Mouse (Mus musculus) liver, adult 2 months (tissue): ENCODE measurements at regions not wholly inside any gene's neighbourhood (a gene's known extent, or its start where the extent isn't known, plus 50 kb on each side); places are given as distances from the start of the nearest gene placed in this dataset.

ENCODE experiments used
- CTCF ChIP-seq: fragments of 200-500 bp; IDR thresholded peaks from 2 replicates; pipeline ENCODE4 v1.5.1; 2011; ENCODE audit warnings: low read depth, low read length, control low read depth
- POLR2A ChIP-seq: fragments of 200-500 bp; IDR thresholded peaks from 2 replicates; pipeline ENCODE4 v1.6.1; 2011; ENCODE audit warnings: low read length, control low read depth; ENCODE audit not compliant: insufficient read depth; ENCODE audit errors: extremely low read depth

DNA sequence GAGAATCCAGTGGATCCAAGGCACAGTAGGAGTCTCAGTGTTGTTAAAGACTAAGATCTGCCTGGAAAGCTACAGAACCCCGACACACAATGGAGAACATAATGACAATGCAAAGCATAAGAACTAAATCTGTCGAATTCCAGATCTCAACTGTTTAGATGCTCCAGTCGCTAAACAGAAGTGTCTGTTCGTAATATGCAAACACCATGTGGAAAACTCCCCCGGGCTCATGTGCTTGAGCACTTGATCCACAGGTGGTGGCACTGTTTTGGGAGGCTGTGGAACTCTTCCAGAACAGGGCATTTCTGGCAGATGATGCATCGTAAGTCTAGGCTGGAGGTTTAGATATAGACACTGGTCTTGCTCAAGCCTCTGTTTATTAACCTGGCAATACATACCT lies 412.2 kb upstream of the Gm5415 start:
- no peak for TF ChIP-seq CTCF
- no peak for TF ChIP-seq POLR2A
